Mouse (Mus musculus) c-Kit-positive CD71-positive TER-119-negative erythroid progenitor cells, embryonic 14.5 days (primary cell): ENCODE results near the gene Kcns1.
"Not testable (repeated sequence)": the region's sequence is repeated elsewhere in the genome, so short reads cannot be mapped to it uniquely, and the experiment has no call there.

ENCODE experiments used
- DNase-seq: peaks from one replicate; pipeline ENCODE4 v3.0.0-alpha.2; 2013; ENCODE audit warnings: low read depth

Kcns1 gene

DNA sequence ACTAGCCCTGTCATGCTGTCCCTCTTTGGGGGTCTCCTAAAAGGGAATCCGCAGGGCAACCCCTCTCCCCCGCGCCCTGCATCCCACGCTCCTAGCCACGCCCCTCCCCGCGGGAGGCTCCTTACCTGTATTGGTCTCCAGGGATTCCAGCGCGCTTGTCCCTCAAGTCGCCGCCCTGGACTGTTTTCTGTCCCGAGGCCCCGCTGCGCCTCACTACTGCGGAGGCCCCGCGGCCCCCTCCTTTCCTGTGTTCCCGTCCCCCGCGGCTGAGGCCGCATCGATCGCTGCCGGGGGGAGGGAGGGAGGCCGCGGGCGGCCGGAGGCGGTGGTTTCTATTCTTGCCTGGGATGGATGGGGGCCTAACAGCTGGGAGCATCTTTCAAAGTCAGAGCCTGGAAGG is at the start of gene Kcns1:
Gene Kcns1 (minus strand): TSS at position 212 of the 400 bp plus-strand sequence.
- no peak for DNase-seq

DNA sequence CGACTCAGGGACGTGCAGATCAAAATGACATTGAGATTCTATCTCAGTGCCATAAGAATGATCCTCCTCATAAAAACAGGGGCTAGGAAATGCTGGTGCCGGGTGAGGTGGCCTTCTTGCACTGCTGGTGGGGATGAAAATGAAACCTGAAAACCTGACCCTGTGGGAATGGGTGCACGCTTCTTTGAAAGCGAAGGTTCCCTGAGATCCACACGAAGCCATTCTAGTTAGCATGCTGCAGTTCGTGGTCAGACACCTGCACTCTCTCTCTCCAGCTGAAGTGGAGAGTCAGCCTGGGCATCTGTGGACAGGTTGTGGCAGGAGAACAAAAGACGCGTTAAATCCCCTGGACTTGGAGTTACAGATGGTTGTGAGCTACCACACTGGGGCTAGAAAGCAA is 48.4 kb upstream of the Kcns1 start:
- DNase-seq, result no peak

DNA sequence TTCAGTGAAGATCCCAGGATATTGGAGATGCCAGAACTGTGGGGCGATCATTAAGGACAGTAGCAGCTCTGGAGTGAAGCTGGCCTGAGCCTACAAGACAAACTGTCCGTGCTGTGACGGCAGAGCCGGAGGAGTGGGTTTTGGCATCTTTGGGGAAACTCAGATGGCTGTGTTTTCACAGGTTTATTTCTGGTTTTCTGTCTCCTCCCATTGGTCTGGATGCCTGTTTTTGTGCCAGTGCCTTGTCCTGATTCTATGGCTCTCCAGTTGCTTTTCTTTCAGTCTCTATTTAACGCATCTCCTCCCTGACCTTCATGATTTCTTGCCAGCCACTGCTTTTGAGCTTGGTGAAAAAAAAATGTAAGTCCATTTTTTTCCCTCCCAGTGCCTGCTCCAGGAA is 41.8 kb upstream of the Kcns1 start:
- no peak for DNase-seq

- DNase-seq, result no peak
These were observed 40.0 kb upstream of the Kcns1 start for GRCm38 (mm10) chr2:164210892-164211291.

- no peak for DNase-seq
These were observed 35.8 kb upstream of the Kcns1 start for GRCm38 (mm10) chr2:164206676-164207075.

DNA sequence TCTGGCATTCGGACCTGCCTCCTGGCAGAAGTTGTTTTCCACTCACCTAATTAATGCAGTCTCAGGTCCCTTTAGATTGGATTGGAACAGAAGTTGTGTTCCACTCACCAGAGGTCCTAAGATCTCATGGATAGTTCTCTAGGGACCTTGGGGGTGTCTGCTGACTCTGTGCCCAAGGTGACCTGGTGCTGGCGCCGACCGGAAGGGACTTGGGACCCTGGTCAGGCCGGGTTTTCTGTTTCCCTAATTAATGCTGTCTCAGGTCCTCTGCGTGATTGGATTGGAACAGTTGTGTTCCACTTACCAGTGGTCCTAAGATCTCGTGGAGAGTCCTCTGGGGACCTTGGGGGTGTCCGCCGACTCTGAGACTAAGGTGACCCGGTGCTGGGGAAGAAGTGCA is 35.1 kb upstream of the Kcns1 start:
- DNase-seq, result not testable (repeated sequence)

- DNase-seq, result no peak
These were observed 28.9 kb upstream of the Kcns1 start, which contains the start of gene Wfdc15a for GRCm38 (mm10) chr2:164199626-164200327. TSS of gene Wfdc15a (minus strand) at chr2:164200130.

GRCm38 (mm10) chr2:164196700-164196990 is 25.7 kb upstream of the Kcns1 start:
- no peak for DNase-seq

- DNase-seq, result no peak
These were observed 25.2 kb upstream of the Kcns1 start for GRCm38 (mm10) chr2:164195971-164196699.

DNA sequence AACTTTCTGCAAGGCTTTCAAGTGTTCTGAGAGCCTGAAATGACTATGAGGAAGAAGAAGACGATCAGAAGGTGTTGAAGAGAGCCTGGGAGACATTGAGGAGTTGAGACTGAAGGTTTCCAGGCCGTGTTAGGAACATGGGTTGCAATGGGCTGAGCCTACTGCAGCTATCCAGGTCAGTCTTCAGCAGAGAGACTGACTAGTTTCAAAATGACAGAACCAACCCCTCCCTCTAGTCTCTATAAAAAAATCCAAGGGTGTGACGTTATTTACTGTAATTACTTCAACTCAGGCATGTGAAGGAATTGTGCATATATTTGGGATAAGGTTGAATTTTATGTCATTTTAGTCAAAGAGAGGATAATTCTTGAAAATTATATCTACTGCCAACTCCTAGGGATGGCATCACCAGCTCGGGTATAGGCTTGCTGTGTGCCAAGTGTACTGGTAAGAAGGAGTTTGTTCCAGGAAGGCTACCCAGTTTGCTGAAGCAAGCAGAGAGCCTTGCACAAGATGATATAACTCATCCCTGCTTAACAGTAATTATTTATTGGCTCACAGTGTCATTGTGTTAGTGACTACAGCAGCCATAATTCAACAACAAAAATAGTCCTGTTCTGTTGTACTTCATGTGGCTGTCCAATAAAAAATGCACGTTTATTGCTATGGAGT is 24.2 kb upstream of the Kcns1 start:
- no peak for DNase-seq

DNA sequence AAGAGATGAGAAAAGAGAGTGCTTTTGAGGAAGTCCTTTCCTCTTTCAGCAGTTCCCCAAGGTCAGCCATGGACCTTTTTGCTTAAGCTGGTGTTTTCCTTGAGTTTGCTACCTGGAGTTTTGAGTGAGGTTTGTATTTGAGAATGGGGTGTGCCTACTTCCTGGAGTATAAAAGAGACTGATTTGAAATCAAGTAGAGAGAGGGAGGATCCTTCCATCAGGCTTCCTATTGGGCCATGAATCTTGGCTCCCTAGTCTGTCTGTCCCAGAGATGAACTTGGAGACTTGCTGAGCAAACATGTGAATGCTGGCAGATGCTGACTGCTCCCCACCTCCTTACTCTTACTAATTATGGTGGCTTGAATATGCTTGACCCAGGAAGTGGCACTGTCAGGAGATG is 21.4 kb upstream of the Kcns1 start:
- DNase-seq, result no peak

DNA sequence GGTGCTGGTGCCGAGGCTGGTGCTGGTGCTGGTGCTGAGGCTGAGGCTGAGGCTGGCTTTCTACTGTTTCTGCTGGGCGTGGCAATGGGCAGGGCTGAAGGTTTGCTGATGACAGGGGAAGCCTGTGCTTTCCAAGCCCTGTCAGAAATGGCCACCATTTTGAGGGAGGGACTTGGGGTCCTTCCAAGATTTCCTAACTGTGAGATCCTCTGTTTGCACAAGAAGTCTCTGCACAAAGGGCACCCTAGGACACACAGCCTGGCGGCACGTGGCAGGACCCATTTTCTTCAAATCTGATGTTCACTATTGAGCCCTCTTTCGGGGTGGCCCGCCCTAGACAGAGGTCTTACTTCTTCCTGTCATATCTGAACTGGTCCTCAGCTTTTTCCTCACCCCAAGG is 19.7 kb upstream of the Kcns1 start, which contains the start of gene Wfdc12:
Gene Wfdc12 (minus strand): TSS at position 33 of the 400 bp plus-strand sequence.
- DNase-seq, result no peak

GRCm38 (mm10) chr2:164188722-164189121 is 17.8 kb upstream of the Kcns1 start:
- DNase-seq, result no peak

- DNase-seq, result no peak
These were observed 13.3 kb upstream of the Kcns1 start for GRCm38 (mm10) chr2:164184145-164184719.

GRCm38 (mm10) chr2:164183340-164183739 is 12.4 kb upstream of the Kcns1 start:
- DNase-seq, result no peak

DNA sequence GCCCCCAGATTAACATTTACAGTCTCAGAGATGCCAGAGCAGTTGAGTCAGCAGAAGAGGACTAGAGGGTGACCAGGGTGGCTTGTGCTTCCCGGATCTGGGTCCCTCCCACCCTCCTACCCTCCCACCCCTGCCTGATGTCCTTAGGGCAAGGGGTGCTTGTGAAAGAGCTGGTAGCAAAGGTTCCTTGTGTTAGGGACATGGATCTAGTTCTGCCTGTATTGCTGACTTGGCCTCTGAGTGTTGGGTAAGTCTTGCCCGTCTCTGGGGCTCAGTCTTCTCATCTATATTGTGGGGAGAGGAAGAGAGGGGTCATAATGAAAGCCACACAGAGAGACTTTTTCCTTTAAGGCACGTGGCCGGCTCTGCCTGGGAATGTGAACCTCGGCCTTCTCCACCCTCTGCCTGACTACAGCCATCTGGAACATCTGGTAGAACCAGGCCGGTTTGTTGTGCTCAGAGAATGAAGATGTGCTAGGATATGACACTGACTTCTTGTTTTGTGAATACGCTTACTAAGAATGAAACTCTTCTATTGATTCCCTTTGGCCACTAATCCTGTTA is 11.9 kb upstream of the Kcns1 start, which contains the start of gene Wfdc5:
Gene Wfdc5 (minus strand): TSS at position 51 of the 564 bp plus-strand sequence.
- no peak for DNase-seq

- DNase-seq, result no peak
These were observed 9.9 kb upstream of the Kcns1 start for GRCm38 (mm10) chr2:164180770-164181169.

DNA sequence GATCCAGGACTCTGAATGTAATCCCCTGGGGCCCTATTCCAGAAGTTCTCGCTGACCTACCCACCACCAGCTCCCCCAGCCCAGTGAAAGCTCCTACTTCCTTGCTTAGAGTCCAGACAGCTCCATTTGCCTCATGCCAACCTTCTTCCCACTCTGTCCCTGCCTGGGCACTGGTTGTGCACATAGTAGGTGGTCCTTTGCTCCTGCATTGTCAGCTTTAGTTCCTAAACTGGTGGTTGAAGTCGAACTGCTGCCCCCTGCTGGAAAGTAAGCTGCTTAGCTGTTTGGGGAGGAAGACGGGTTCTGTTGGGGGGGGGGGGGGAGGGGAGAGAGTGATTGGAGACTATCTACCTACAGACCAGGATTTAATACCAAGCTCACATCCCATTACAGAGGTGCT is 9.2 kb upstream of the Kcns1 start:
- peak; percentile 8 for DNase-seq

DNA sequence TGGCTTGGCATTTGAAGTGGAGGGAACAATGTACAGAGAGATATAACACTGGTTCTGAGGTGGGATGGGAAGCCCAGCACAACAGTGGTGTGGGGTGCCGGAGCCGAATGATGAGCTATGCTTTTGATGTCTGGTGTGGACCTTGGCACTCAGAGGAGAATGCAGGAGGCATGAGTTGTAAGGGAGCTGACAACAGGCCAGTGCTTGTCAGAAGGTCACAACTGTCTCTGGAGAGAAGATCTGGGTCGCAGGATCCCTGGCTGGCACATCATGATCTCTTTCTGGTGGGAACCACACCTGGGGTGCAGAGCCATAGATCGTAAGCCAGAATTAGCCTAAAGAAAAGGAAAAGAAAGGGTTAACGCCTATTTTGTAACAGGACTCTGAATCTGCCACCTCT is 6.9 kb upstream of the Kcns1 start:
- no peak for DNase-seq

DNA sequence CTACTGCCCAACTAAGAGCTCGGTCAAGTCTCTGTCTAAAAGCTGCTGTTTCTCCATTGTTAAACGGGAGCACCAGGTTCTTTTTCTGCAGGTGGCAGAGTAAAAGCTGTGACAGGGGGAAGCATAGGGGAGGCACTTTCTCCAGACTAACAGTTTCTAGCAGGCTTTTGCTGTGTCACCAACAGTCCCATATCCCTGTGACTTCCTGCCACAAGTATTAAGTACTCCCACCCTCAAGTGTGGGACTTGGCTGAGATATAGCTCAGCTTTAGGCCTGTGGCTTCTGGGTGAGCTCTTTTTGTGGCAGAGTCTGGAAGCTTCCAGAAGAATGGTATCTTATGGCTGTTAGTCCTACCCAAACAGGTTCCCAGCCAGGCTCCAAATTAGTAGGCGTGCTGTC is 4.9 kb upstream of the Kcns1 start:
- no peak for DNase-seq

DNA sequence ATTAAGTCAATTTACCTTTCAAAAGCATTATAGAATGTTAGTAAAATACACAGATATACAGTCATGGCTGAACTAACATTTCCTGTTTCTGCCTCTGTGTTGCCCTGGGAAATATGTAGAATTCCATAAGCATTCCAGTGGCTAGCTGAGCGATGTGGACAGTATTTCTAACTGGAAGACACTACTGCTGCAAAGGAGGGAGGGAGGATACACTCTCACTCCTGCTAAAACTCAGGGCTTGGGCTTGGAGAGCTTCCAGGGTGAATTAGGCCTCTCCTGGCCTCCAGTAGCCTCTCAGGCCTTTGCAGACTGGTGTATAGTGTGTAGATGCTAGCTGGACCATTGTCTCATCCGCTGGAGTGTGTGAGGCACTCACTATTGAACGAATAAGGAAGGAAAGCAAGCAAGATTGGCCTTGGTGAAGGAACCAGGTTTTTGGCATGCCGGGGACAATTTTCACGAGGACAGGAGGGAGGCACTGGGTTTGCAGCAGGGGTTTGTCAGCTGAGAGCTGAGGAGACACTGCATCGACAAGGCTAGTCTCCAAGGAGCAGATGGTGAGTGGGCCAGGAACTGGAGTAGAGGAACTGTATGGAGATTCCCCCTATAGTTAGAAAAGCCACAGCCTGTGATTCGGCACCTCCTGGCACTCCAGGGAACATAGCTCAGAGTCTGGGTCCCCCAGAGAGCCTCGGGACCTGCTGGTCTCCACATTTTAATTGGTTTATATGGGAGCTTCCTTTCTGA is 3.9 kb upstream of the Kcns1 start:
- DNase-seq, result no peak

GRCm38 (mm10) chr2:164173394-164173793 is 2.5 kb upstream of the Kcns1 start:
- no peak for DNase-seq
